Comparison of ENCODE assay signal across 9 mouse cellular contexts in the genomic region with DNA sequence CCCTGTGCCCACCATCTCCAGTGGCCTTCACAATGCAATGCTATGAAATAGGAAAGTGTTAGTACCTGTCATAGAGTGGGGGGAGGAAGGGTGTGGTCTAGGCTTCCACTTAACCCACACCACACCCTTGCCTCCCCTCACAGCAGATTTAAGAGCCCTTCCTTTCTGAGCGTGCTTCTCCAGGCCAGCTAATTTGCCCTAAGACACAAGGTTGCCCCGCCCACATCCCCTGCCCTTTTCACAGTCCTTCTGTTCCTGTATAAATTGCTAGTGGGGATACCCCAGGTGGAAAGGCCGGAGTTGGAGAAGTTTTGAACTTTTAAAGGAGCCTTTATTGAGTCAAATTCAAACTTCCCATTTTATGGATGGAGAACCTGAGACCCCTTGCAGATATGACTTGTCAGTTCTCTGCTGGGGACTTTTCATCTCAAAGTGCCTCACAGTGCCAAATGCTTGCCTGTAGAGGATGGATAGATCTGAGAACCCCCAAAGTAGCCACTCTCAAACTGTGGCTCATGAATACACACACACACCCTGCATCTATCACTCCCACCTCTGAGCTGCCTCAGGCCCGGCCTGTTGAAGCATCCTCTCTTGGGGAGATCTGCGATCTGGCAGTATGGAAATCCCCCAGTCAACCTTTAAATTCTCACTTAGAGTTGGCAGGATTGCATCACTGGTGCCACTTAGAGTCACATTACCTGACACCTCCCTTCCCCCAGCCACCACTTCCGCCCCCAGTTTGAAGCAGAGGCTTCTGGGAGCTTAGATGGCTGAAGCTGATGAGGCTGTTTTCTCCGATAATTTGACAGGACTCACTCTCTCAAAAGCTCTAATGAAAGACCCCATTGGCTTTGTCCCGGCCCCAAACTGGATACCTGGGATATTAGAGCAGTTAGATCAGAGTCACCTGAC. TPM values are rescaled to one million over a fixed set of nuclear protein-coding genes. Genes with fewer than 3 reads are reported as not detected.
A peak's percentile ranks its signal among the peaks of the same experiment; 100 is the strongest.
DNase-seq lines count a peak whose midpoint lies in the region; ATAC-seq lines count a peak whose summit lies in the region.
"Had no signal": no experiment of that assay in that cellular context is flagged by ENCODE, and none has a peak within 500 bp of the region (broad histone marks: within the 10 kb centered on the region; RNA-seq: fewer than 3 reads in every experiment).

No protein-coding gene starts in this region.

- H3K27me3 ChIP-seq in liver, embryonic 11.5 days (replicated peaks; ENCODE audit: control insufficient read depth, insufficient read depth, low read length): no peaks in the 10 kb centered on the region
- H3K27me3 ChIP-seq in kidney, embryonic 14.5 days (ENCODE audit: control insufficient read depth, insufficient read depth, low read length): no peaks in the 10 kb centered on the region

- peak; percentile 33; the same call in 1 of the 2 replicates for ATAC-seq in liver, embryonic 11.5 days (replicated peaks; ENCODE audit: low FRiP score)
- no peak for ATAC-seq in kidney, embryonic 14.5 days (ENCODE audit: low FRiP score, low TSS enrichment)

- 0 out of 2 replicates have a peak, but pooled peaks cover 2% of the 10 kb centered on the region for H3K4me1 ChIP-seq in liver, embryonic 11.5 days (replicated peaks; ENCODE audit: control insufficient read depth, insufficient read depth, low read length)
- H3K4me1 ChIP-seq in kidney, embryonic 14.5 days (ENCODE audit: control insufficient read depth, insufficient read depth, low read length): no peaks in the 10 kb centered on the region

- no peak overlapping the region for H3K27ac ChIP-seq in liver, embryonic 11.5 days (ENCODE audit: low read depth, low read length)
- no peak overlapping the region for H3K27ac ChIP-seq in kidney, embryonic 14.5 days (ENCODE audit: low read depth, low read length)

- H3K4me3 ChIP-seq in liver, embryonic 11.5 days (ENCODE audit: low read depth, low read length): peak overlapping the region; percentile 46
- no peak overlapping the region for H3K4me3 ChIP-seq in kidney, embryonic 14.5 days (ENCODE audit: low read length)

- 55% methylated on average over 8 of the region's 8 CpGs for whole genome bisulfite sequencing in liver, embryonic 11.5 days
- 73% methylated on average over 8 of the region's 8 CpGs for WGBS in kidney, embryonic 14.5 days

- no peaks in the 10 kb centered on the region for H3K9me3 ChIP-seq in liver, embryonic 11.5 days (ENCODE audit: control insufficient read depth, low read length)
- no peaks in the 10 kb centered on the region for H3K9me3 ChIP-seq in kidney, embryonic 14.5 days (ENCODE audit: control insufficient read depth, low read length)

- DNase-seq in B cell, adult 2 months: peak; percentile 93 to 96
- peak; percentile 91 to 93 for DNase-seq in CD8-positive naive resting alpha-beta T cell, adult 2 months (ENCODE audit: low read depth in 2 of 2, low spot score in 2 of 2)
- DNase-seq in liver, embryonic 11.5 days (ENCODE audit: low spot score): peak; percentile 39
- DNase-seq in naive thymus-derived CD4-positive, alpha-beta T cell, adult 2 months (ENCODE audit: low read depth): peak; percentile 95
- DNase-seq in cerebellum, adult 18-20 months: no peak
- no peak for DNase-seq in right cerebral cortex, postnatal 25 days
- DNase-seq in neural tube, embryonic 10.5 days (ENCODE audit: extremely low spot score, low spot score): no peak
- DNase-seq: adrenal gland, postnatal 25 days had no signal

- H3K4me2 ChIP-seq in liver, embryonic 11.5 days: peak overlapping the region; percentile 53
- H3K4me2 ChIP-seq in kidney, embryonic 14.5 days (replicated peaks; ENCODE audit: low read depth, low read length): no peak overlapping the region

- H3K36me3 ChIP-seq in liver, embryonic 11.5 days (ENCODE audit: control insufficient read depth, insufficient read depth, low read length): no peaks in the 10 kb centered on the region
- no peaks in the 10 kb centered on the region for H3K36me3 ChIP-seq in kidney, embryonic 14.5 days (ENCODE audit: control insufficient read depth, insufficient read depth, low read length)

- H3K9ac ChIP-seq in liver, embryonic 11.5 days (ENCODE audit: low read depth, low read length): peak overlapping the region; percentile 9; the same call in 1 of the 2 replicates
- H3K9ac ChIP-seq in kidney, embryonic 14.5 days (ENCODE audit: low read depth, low read length): no peak overlapping the region

RNA-seq across cellular contexts. Expression of gene Dock2, which starts 0.9 kb away (rescaled TPM):
- polyA plus RNA-seq in liver, embryonic 11.5 days (2014; fragmentation: Nextera tagmentation; extraction: Ambion mirVana): 6.6 and 7.8 TPM in 2 replicates
- polyA plus RNA-seq in kidney, embryonic 14.5 days (2014; fragmentation: Nextera tagmentation; extraction: Ambion mirVana): 0.27 and 1.1 TPM in 2 replicates

RNA-seq across cellular contexts. Expression of gene Spdl1, which starts 50.7 kb away (rescaled TPM):
- polyA plus RNA-seq in liver, embryonic 11.5 days (2014; fragmentation: Nextera tagmentation; extraction: Ambion mirVana): 26.7 and 27.5 TPM in 2 replicates
- 26.0 and 26.9 TPM in 2 replicates for polyA plus RNA-seq in kidney, embryonic 14.5 days (2014; fragmentation: Nextera tagmentation; extraction: Ambion mirVana)

Comparison
In these comparisons a context has a peak if more than half of its experiments do, and no peak if none do; other contexts are left out.
1. DNase-seq: peak in B cell, adult 2 months (2 of 2), CD8-positive naive resting alpha-beta T cell, adult 2 months (2 of 2), liver, embryonic 11.5 days (single experiment) and naive thymus-derived CD4-positive, alpha-beta T cell, adult 2 months (single experiment); none in cerebellum, adult 18-20 months (0 of 2), right cerebral cortex, postnatal 25 days (single experiment) and neural tube, embryonic 10.5 days (single experiment).